Mouse (Mus musculus): ENCODE results near the gene Arhgap32. TPM values are rescaled to one million over a fixed set of nuclear protein-coding genes. Genes with fewer than 3 reads are reported as not detected.

Gene Arhgap32
- polyA plus RNA-seq, 2 experiments: 8.9 to 12.1 TPM

DNA sequence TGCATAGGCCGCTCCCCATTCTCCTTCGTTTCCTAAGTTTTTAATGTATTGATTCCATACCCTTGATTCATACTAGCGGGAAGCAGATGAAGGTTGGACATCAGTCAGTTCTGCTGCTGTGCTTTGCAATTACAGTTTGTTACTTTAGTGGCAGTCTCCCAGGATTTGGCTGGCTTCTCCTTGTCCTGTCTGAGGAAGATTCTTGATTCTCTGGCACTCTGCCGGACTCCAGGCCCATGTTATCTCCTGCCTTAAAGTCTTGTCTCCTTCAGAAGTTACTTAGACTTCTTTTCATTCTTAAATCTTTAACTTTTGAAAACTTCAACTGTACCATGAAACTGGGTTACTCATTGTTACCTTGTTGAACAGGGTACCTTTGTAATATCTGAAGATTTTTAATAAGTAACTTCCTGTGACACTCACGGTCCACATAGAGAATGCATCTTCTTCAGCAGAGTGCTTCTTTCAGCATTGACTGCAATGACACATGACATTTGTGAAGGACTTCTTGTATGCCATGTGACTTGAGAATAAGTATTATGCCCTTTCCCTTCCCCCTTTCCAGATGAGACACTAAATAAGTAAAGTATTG is 52.7 kb downstream of the Arhgap32 start:
- ATAC-seq (ENCODE audit: low FRiP score, low read depth): no peak
- 95% methylated on average over 5 of the region's 5 CpGs for WGBS
- H3K27ac ChIP-seq (replicated peaks; ENCODE audit: low read depth, low read length): no peak overlapping the region

DNA sequence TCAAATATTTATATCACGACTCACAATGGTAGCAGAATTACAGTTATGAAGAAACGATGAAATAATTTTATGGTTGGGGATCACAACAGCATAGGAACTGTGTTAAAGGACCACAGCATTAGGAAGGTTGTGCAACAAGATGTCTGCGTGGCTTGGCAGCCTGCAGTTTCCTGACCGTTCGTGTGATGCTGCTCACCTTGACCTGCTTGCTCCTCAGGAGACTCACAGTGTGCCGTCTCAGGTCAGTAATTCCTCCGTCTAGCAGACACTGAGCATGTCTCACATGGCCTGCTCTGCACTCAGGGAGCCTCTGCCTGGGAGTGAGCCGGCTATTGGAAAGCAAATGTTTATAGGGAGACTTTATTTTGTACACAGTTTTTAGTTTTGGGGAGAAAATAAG is 54.8 kb downstream of the Arhgap32 start:
- Histone ChIP-seq H3K27me3 (ENCODE audit: control insufficient read depth, insufficient read depth, low read length) (no peaks in the 10 kb centered on the region), H3K4me1 (ENCODE audit: control insufficient read depth, insufficient read depth, low read length) (no peaks in the 10 kb centered on the region), H3K27ac (replicated peaks; ENCODE audit: low read depth, low read length) (no peak overlapping the region), H3K4me2 (replicated peaks; ENCODE audit: low read depth, low read length, severe bottlenecking) (no peak overlapping the region), H3K36me3 (ENCODE audit: control insufficient read depth, insufficient read depth, low read length) (no peaks in the 10 kb centered on the region), H3K9me3 (ENCODE audit: control insufficient read depth, low read length) (no peaks in the 10 kb centered on the region), H3K9ac (ENCODE audit: low read depth, low read length, severe bottlenecking) (no peak overlapping the region), H3K4me3 (replicated peaks; ENCODE audit: low read length) (no peak overlapping the region)
- TF ChIP-seq POLR2A (IDR thresholded peaks at IDR 0.05; ENCODE audit: borderline replicate concordance, extremely low read depth, insufficient read depth, insufficient read length): no peak
- 90% methylated on average over 8 of the region's 8 CpGs for WGBS
- no peak for DNase-seq (ENCODE audit: low spot score)
- ATAC-seq (ENCODE audit: low FRiP score, low read depth): no peak

More for the DNA sequence above, 52.7 kb downstream of the Arhgap32 start:
- Histone ChIP-seq H3K4me2 (replicated peaks; ENCODE audit: low read depth, low read length, severe bottlenecking) (no peak overlapping the region), H3K9ac (ENCODE audit: low read depth, low read length, severe bottlenecking) (no peak overlapping the region), H3K4me3 (replicated peaks; ENCODE audit: low read length) (no peak overlapping the region), H3K9me3 (ENCODE audit: control insufficient read depth, low read length) (no peaks in the 10 kb centered on the region), H3K27me3 (ENCODE audit: control insufficient read depth, insufficient read depth, low read length) (no peaks in the 10 kb centered on the region), H3K36me3 (ENCODE audit: control insufficient read depth, insufficient read depth, low read length) (no peaks in the 10 kb centered on the region), H3K4me1 (ENCODE audit: control insufficient read depth, insufficient read depth, low read length) (no peaks in the 10 kb centered on the region)
- no peak for TF ChIP-seq POLR2A (IDR thresholded peaks at IDR 0.05; ENCODE audit: borderline replicate concordance, extremely low read depth, insufficient read depth, insufficient read length)
- DNase-seq (ENCODE audit: low spot score): no peak

DNA sequence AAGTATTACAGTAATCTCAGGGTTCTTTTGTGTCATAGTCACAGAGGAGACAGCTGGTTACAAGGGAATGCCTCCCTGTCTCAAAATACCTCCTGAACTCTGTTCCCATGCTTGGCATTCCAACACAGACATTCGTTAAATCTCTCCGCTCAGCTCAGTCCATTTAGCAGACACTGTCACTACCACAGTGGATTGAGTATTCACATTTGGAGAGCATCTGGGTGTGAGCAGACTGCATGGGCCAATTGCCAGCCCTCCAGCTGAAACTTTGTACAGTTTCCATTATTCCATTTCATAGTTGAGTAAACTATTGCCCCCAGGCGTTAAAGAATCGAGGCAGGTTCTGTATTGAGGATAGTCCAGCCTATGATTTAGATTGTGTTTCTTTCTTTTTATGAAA is 60.7 kb downstream of the Arhgap32 start:
- Histone ChIP-seq H3K27me3 (ENCODE audit: control insufficient read depth, insufficient read depth, low read length) (no peaks in the 10 kb centered on the region), H3K36me3 (ENCODE audit: control insufficient read depth, insufficient read depth, low read length) (no peaks in the 10 kb centered on the region), H3K4me1 (ENCODE audit: control insufficient read depth, insufficient read depth, low read length) (peaks cover 10% of the 10 kb centered on the region; the same call in 1 of the 2 replicates), H3K27ac (replicated peaks; ENCODE audit: low read depth, low read length) (no peak overlapping the region), H3K4me3 (replicated peaks; ENCODE audit: low read length) (no peak overlapping the region), H3K9ac (ENCODE audit: low read depth, low read length, severe bottlenecking) (no peak overlapping the region), H3K4me2 (replicated peaks; ENCODE audit: low read depth, low read length, severe bottlenecking) (no peak overlapping the region), H3K9me3 (ENCODE audit: control insufficient read depth, low read length) (no peaks in the 10 kb centered on the region)
- 51% methylated on average over 4 of the region's 4 CpGs for WGBS
- ATAC-seq (ENCODE audit: low FRiP score, low read depth) (0 out of 2 replicates have a peak, but pooled peaks have one; percentile 57), DNase-seq (ENCODE audit: low spot score) (peak; percentile 75)
- no peak for TF ChIP-seq POLR2A (IDR thresholded peaks at IDR 0.05; ENCODE audit: borderline replicate concordance, extremely low read depth, insufficient read depth, insufficient read length)

DNA sequence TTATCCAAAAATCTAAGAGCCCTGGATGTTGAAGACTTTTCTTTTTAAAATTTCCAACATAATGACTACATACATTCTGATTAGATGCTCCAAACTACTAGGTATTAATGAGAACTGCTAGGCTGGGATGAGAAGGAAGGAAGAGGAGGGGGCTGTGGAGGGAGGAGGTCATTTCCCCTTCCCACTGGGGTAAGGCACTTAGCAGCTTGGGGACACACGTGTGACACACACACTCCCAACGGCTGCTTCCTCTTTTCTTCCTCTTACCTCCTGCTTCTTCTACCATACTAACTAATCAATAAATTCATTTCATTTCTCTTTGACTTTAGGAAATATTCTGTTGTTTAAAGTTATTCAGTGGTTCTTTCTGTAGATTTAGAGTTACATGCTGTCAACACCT is 65.2 kb downstream of the Arhgap32 start:
- 52% methylated on average over 2 of the region's 2 CpGs for WGBS
- H3K9me3 ChIP-seq (ENCODE audit: control insufficient read depth, low read length): no peaks in the 10 kb centered on the region
- no peak for TF ChIP-seq POLR2A (IDR thresholded peaks at IDR 0.05; ENCODE audit: borderline replicate concordance, extremely low read depth, insufficient read depth, insufficient read length)

DNA sequence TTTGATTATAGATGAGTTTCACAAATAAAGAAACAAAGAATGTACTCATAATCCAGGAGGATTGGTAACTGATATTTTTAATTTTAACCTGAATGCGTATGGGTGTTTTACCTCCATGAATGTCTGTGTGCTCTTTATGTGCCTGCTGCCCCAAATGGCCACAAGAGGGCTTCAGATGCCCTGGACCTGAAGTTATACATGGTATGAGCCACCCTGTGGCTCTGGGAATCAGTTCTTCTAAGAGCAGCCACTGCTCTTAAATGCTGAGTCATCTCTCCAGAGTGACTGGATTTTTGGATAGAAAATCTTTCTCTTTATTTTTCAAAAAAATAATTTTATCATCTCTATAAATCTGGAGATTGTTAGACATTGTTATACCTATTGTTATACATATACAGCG is 70.6 kb downstream of the Arhgap32 start:
- no peak for ATAC-seq (ENCODE audit: low FRiP score, low read depth)
- H3K9me3 ChIP-seq (ENCODE audit: control insufficient read depth, low read length): no peaks in the 10 kb centered on the region
- no peak overlapping the region for H3K4me2 ChIP-seq (replicated peaks; ENCODE audit: low read depth, low read length, severe bottlenecking)
- TF ChIP-seq POLR2A (IDR thresholded peaks at IDR 0.05; ENCODE audit: borderline replicate concordance, extremely low read depth, insufficient read depth, insufficient read length): no peak
- DNase-seq (ENCODE audit: low spot score): no peak
- no peaks in the 10 kb centered on the region for H3K4me1 ChIP-seq (ENCODE audit: control insufficient read depth, insufficient read depth, low read length)
- H3K27ac ChIP-seq (replicated peaks; ENCODE audit: low read depth, low read length): no peak overlapping the region
- H3K9ac ChIP-seq (ENCODE audit: low read depth, low read length, severe bottlenecking): no peak overlapping the region
- H3K36me3 ChIP-seq (ENCODE audit: control insufficient read depth, insufficient read depth, low read length): peaks cover 38% of the 10 kb centered on the region
- no peaks in the 10 kb centered on the region for H3K27me3 ChIP-seq (ENCODE audit: control insufficient read depth, insufficient read depth, low read length)
- no peak overlapping the region for H3K4me3 ChIP-seq (replicated peaks; ENCODE audit: low read length)
- 87% methylated on average over 2 of the region's 2 CpGs for WGBS

More for the DNA sequence above, 65.2 kb downstream of the Arhgap32 start:
- Histone ChIP-seq H3K4me3 (replicated peaks; ENCODE audit: low read length) (no peak overlapping the region), H3K9ac (ENCODE audit: low read depth, low read length, severe bottlenecking) (no peak overlapping the region), H3K4me2 (replicated peaks; ENCODE audit: low read depth, low read length, severe bottlenecking) (no peak overlapping the region), H3K27ac (replicated peaks; ENCODE audit: low read depth, low read length) (no peak overlapping the region), H3K36me3 (ENCODE audit: control insufficient read depth, insufficient read depth, low read length) (peaks cover 27% of the 10 kb centered on the region), H3K4me1 (ENCODE audit: control insufficient read depth, insufficient read depth, low read length) (peaks cover 10% of the 10 kb centered on the region; the same call in 1 of the 2 replicates), H3K27me3 (ENCODE audit: control insufficient read depth, insufficient read depth, low read length) (no peaks in the 10 kb centered on the region)
- DNase-seq (ENCODE audit: low spot score) (no peak), ATAC-seq (ENCODE audit: low FRiP score, low read depth) (no peak)
